Mouse (Mus musculus): Measurements from ENCODE around the gene Fam24b.

The Fam24b gene

GRCm38 (mm10) chr7:131329416-131329815, at the start of gene Fam24b:
Fam24b (minus strand) TSS chr7:131329516.
- no peak for DNase-seq (ENCODE audit: low read depth, low spot score)

GRCm38 (mm10) chr7:131371880-131372651, 42.8 kb upstream of the Fam24b start:
- DNase-seq (ENCODE audit: low read depth, low spot score): peak; percentile 58

GRCm38 (mm10) chr7:131371470-131371860, 42.1 kb upstream of the Fam24b start:
- no peak for DNase-seq (ENCODE audit: low read depth, low spot score)

GRCm38 (mm10) chr7:131370648-131371469, 41.5 kb upstream of the Fam24b start, which contains the start of gene Pstk:
Pstk (plus strand) TSS chr7:131371141.
- DNase-seq (ENCODE audit: low read depth, low spot score): peak; percentile 86

- DNase-seq (ENCODE audit: low read depth, low spot score): no peak
Measured at GRCm38 (mm10) chr7:131364131-131364530, 34.8 kb upstream of the Fam24b start.

GRCm38 (mm10) chr7:131362615-131363300, 33.4 kb upstream of the Fam24b start, which contains the start of gene 2310057M21Rik:
2310057M21Rik (minus strand) TSS chr7:131362759.
- peak; percentile 98 for DNase-seq (ENCODE audit: low read depth, low spot score)

- no peak for DNase-seq (ENCODE audit: low read depth, low spot score)
Measured at GRCm38 (mm10) chr7:131362269-131362614, 32.9 kb upstream of the Fam24b start.

GRCm38 (mm10) chr7:131356105-131356504, 26.8 kb upstream of the Fam24b start:
- no peak for DNase-seq (ENCODE audit: low read depth, low spot score)

- no peak for DNase-seq (ENCODE audit: low read depth, low spot score)
Measured at GRCm38 (mm10) chr7:131345856-131346541, 16.7 kb upstream of the Fam24b start.

- DNase-seq (ENCODE audit: low read depth, low spot score): no peak
Measured at GRCm38 (mm10) chr7:131337502-131338068, 8.3 kb upstream of the Fam24b start.

- no peak for DNase-seq (ENCODE audit: low read depth, low spot score)
Measured at GRCm38 (mm10) chr7:131333564-131333963, 4.2 kb upstream of the Fam24b start, which contains the start of gene Fam24a. Fam24a (plus strand) TSS chr7:131333864.

GRCm38 (mm10) chr7:131331688-131332087, 2.4 kb upstream of the Fam24b start:
- no peak for DNase-seq (ENCODE audit: low read depth, low spot score)

- DNase-seq (ENCODE audit: low read depth, low spot score): no peak
Measured at GRCm38 (mm10) chr7:131327054-131327453, 2.3 kb downstream of the Fam24b start.

GRCm38 (mm10) chr7:131322192-131322591, 7.1 kb downstream of the Fam24b start, which contains the start of gene Cuzd1:
Cuzd1 (minus strand) TSS chr7:131322292.
- no peak for DNase-seq (ENCODE audit: low read depth, low spot score)

GRCm38 (mm10) chr7:131318340-131318739, 11.0 kb downstream of the Fam24b start:
- no peak for DNase-seq (ENCODE audit: low read depth, low spot score)

- no peak for DNase-seq (ENCODE audit: low read depth, low spot score)
Measured at GRCm38 (mm10) chr7:131317587-131317986, 11.7 kb downstream of the Fam24b start.

GRCm38 (mm10) chr7:131314493-131314892, 14.8 kb downstream of the Fam24b start:
- no peak for DNase-seq (ENCODE audit: low read depth, low spot score)

GRCm38 (mm10) chr7:131306733-131307132, 22.6 kb downstream of the Fam24b start:
- DNase-seq (ENCODE audit: low read depth, low spot score): no peak

GRCm38 (mm10) chr7:131303340-131303739, 26.0 kb downstream of the Fam24b start:
- DNase-seq (ENCODE audit: low read depth, low spot score): no peak

- DNase-seq (ENCODE audit: low read depth, low spot score): no peak
Measured at GRCm38 (mm10) chr7:131297151-131297550, 32.2 kb downstream of the Fam24b start.

Data from 3T3-L1 (cell line).